Mouse (Mus musculus): ENCODE measurements around the gene Gm853. TPM values are rescaled to one million over a fixed set of nuclear protein-coding genes. Genes with fewer than 3 reads are reported as not detected.
A peak's percentile ranks its signal among the peaks of the same experiment; 100 is the strongest.

Gm853 gene
- total and polyA plus RNA-seq, 2 experiments from 2014 or later, result not detected

DNA sequence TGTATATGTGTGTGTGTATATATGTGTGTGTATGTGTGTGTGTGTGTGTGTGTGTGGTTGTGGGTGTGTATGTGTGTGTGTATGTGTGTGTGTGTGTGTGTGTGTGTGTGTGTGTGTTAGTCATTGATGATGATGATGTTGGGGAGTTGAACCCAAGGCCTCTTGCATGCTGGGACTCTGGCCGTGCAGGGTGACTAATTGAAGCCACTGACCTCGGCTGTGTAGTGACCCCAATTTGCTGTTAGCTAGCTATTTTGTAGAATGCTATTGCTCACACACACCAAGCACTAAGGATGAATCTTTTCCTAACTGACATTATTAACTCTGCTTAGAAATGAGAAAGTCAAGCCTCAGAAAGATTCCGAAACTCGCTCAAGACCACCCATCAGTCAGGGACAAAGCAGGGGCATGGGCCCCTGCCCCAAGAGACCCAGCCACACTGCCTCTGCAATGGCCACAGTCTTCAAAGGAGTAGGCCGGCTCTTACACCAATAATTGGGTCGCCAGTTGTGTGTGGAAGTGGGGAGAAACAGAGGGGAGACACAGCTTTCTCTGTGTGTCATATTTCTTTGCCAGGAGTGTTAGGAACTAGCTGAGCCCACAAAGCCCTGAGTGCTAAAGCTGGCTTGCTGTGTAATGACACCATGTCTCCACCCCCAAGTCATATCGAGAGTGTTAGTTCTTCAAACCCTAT, 41.1 kb downstream of the Gm853 start:
- DNase-seq (ENCODE audit: low spot score) (no peak), ATAC-seq (ENCODE audit: insufficient read depth, low read depth) (no peak)
- peaks cover 23% of the 10 kb centered on the region for H3K4me1 ChIP-seq (ENCODE audit: control insufficient read depth, insufficient read depth)
- H3K4me2 ChIP-seq (ENCODE audit: low read depth, low read length), result no peak overlapping the region
- 78% methylated on average over 7 of the region's 7 CpGs for WGBS
- H3K9me3 ChIP-seq (replicated peaks; ENCODE audit: control insufficient read depth, low read length), result no peaks in the 10 kb centered on the region
- H3K36me3 ChIP-seq (replicated peaks; ENCODE audit: control insufficient read depth, insufficient read depth, low read length), result no peaks in the 10 kb centered on the region
- H3K9ac ChIP-seq (replicated peaks; ENCODE audit: low read depth, low read length), result no peak overlapping the region
- no peaks in the 10 kb centered on the region for H3K27me3 ChIP-seq (ENCODE audit: control insufficient read depth, insufficient read depth, low read length)
- 0 out of 2 replicates have a peak overlapping the region, but pooled peaks have one; percentile 0 for H3K27ac ChIP-seq (ENCODE audit: low read depth)
- no peak for TF ChIP-seq EP300 (IDR thresholded peaks at IDR 0.05; ENCODE audit: low read depth)
- no peak for TF ChIP-seq CTCF (IDR thresholded peaks at IDR 0.05; ENCODE audit: low read depth)
- H3K4me3 ChIP-seq (ENCODE audit: low read depth, low read length), result no peak overlapping the region

- WGBS, result 82% methylated on average over 3 of the region's 3 CpGs
- Histone ChIP-seq H3K9ac (replicated peaks; ENCODE audit: low read depth, low read length) (no peak overlapping the region), H3K27ac (ENCODE audit: low read depth) (no peak overlapping the region), H3K4me3 (ENCODE audit: low read depth, low read length) (no peak overlapping the region), H3K4me1 (ENCODE audit: control insufficient read depth, insufficient read depth) (peaks cover 29% of the 10 kb centered on the region), H3K36me3 (replicated peaks; ENCODE audit: control insufficient read depth, insufficient read depth, low read length) (no peaks in the 10 kb centered on the region), H3K9me3 (replicated peaks; ENCODE audit: control insufficient read depth, low read length) (no peaks in the 10 kb centered on the region), H3K4me2 (ENCODE audit: low read depth, low read length) (no peak overlapping the region), H3K27me3 (ENCODE audit: control insufficient read depth, insufficient read depth, low read length) (no peaks in the 10 kb centered on the region)
- no peak for ATAC-seq (ENCODE audit: insufficient read depth, low read depth)
- TF ChIP-seq CTCF (IDR thresholded peaks at IDR 0.05; ENCODE audit: low read depth), result no peak
- DNase-seq (ENCODE audit: low spot score), result no peak
Observed at GRCm38 (mm10) chr4:130179876-130180275, 42.3 kb downstream of the Gm853 start.

DNA sequence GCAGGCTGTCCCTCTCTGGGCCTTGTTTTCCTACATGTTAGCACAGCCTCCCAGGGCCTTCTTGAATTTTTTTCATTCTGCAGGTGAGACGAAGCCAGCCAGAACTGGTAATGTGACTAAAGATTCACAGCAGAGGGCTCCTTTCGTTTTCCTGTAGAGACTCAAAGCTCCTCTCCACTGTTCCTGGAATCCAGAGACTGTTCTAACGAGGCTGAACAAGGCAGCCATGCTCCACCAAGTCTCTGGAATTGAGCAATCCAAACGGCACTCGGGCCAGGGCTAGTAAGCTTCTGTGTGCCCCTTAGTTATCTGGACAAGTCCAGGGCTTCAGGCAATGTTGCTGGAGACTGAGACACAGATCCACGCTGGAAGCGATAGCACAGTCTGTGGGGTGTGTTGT, 44.7 kb downstream of the Gm853 start:
- H3K4me1 ChIP-seq (ENCODE audit: control insufficient read depth, insufficient read depth), result peaks cover 36% of the 10 kb centered on the region
- H3K9ac ChIP-seq (replicated peaks; ENCODE audit: low read depth, low read length), result no peak overlapping the region

GRCm38 (mm10) chr4:130177087-130177486, 45.1 kb downstream of the Gm853 start:
- DNase-seq (ENCODE audit: low spot score) (peak; percentile 74), ATAC-seq (ENCODE audit: insufficient read depth, low read depth) (peak; percentile 13)
- H3K4me2 ChIP-seq (ENCODE audit: low read depth, low read length), result no peak overlapping the region
- peaks cover 41% of the 10 kb centered on the region for H3K4me1 ChIP-seq (ENCODE audit: control insufficient read depth, insufficient read depth)
- peak overlapping the region; percentile 60 for H3K27ac ChIP-seq (ENCODE audit: low read depth)
- H3K4me3 ChIP-seq (ENCODE audit: low read depth, low read length), result no peak overlapping the region
- TF ChIP-seq CTCF (IDR thresholded peaks at IDR 0.05; ENCODE audit: low read depth) (no peak), EP300 (IDR thresholded peaks at IDR 0.05; ENCODE audit: low read depth) (peak; percentile 62; the same call in 1 of the 2 replicates)
- WGBS, result 15% methylated on average over 4 of the region's 4 CpGs
- no peaks in the 10 kb centered on the region for H3K27me3 ChIP-seq (ENCODE audit: control insufficient read depth, insufficient read depth, low read length)
- H3K36me3 ChIP-seq (replicated peaks; ENCODE audit: control insufficient read depth, insufficient read depth, low read length), result no peaks in the 10 kb centered on the region
- no peak overlapping the region for H3K9ac ChIP-seq (replicated peaks; ENCODE audit: low read depth, low read length)
- H3K9me3 ChIP-seq (replicated peaks; ENCODE audit: control insufficient read depth, low read length), result no peaks in the 10 kb centered on the region

More for the DNA sequence above, 44.7 kb downstream of the Gm853 start:
- TF ChIP-seq CTCF (IDR thresholded peaks at IDR 0.05; ENCODE audit: low read depth), result no peak
- no peak for TF ChIP-seq EP300 (IDR thresholded peaks at IDR 0.05; ENCODE audit: low read depth)
- Histone ChIP-seq H3K27ac (ENCODE audit: low read depth) (peak overlapping the region; percentile 60), H3K4me2 (ENCODE audit: low read depth, low read length) (no peak overlapping the region), H3K4me3 (ENCODE audit: low read depth, low read length) (no peak overlapping the region), H3K36me3 (replicated peaks; ENCODE audit: control insufficient read depth, insufficient read depth, low read length) (no peaks in the 10 kb centered on the region), H3K27me3 (ENCODE audit: control insufficient read depth, insufficient read depth, low read length) (no peaks in the 10 kb centered on the region), H3K9me3 (replicated peaks; ENCODE audit: control insufficient read depth, low read length) (no peaks in the 10 kb centered on the region)
- 46% methylated on average over 7 of the region's 7 CpGs for WGBS
- no peak for ATAC-seq (ENCODE audit: insufficient read depth, low read depth)
- no peak for DNase-seq (ENCODE audit: low spot score)

- no peaks in the 10 kb centered on the region for H3K9me3 ChIP-seq (replicated peaks; ENCODE audit: control insufficient read depth, low read length)
Observed at GRCm38 (mm10) chr4:130176156-130176720, 46.0 kb downstream of the Gm853 start.

More at GRCm38 (mm10) chr4:130176156-130176720, 46.0 kb downstream of the Gm853 start:
- H3K27me3 ChIP-seq (ENCODE audit: control insufficient read depth, insufficient read depth, low read length), result no peaks in the 10 kb centered on the region
- H3K4me1 ChIP-seq (ENCODE audit: control insufficient read depth, insufficient read depth), result peaks cover 43% of the 10 kb centered on the region
- no peaks in the 10 kb centered on the region for H3K36me3 ChIP-seq (replicated peaks; ENCODE audit: control insufficient read depth, insufficient read depth, low read length)
- H3K9ac ChIP-seq (replicated peaks; ENCODE audit: low read depth, low read length), result no peak overlapping the region
- H3K4me3 ChIP-seq (ENCODE audit: low read depth, low read length), result no peak overlapping the region
- H3K27ac ChIP-seq (ENCODE audit: low read depth), result peak overlapping the region; percentile 72; the same call in 1 of the 2 replicates
- DNase-seq (ENCODE audit: low spot score) (no peak), ATAC-seq (ENCODE audit: insufficient read depth, low read depth) (no peak)
- no peak overlapping the region for H3K4me2 ChIP-seq (ENCODE audit: low read depth, low read length)
- 73% methylated on average over 5 of the region's 5 CpGs for WGBS
- TF ChIP-seq EP300 (IDR thresholded peaks at IDR 0.05; ENCODE audit: low read depth) (no peak), CTCF (IDR thresholded peaks at IDR 0.05; ENCODE audit: low read depth) (no peak)
